In the genomic region with DNA sequence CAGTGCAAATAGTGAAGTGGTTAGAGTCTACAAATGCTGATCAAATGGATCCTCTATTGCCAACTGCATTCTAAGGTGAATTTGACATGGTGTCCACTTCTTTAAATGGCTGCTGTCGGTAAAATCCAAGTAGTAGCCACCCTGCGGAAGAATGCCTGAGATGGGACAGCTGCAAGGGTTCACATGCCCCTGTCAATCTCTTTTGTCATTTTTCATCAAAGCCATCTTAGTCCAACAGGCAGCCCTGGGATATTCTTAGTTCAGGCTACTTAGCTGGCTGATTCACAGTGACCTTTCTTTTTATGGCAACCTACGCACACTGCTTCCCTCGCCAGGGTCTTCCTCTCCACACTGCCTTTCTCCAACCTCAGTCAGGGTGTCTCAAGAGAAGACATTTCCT, we compare ENCODE assay signal across 19 mouse cellular contexts.
A peak's percentile ranks its signal among the peaks of the same experiment; 100 is the strongest.
DNase-seq lines count a peak whose midpoint lies in the region; ATAC-seq and TF ChIP-seq lines count a peak whose summit lies in the region.
"Had no signal": no experiment of that assay in that cellular context is flagged by ENCODE, and none has a peak within 500 bp of the region (broad histone marks: within the 10 kb centered on the region; RNA-seq: fewer than 3 reads in every experiment).

No protein-coding gene starts in this region.

- peak; percentile 37 for DNase-seq in embryonic facial prominence, embryonic 14.5 days (ENCODE audit: low spot score)
- DNase-seq in embryonic facial prominence, embryonic 10.5 days (ENCODE audit: low spot score) = no peak
- DNase-seq in gastrocnemius, adult 2 months = peak; percentile 71
- DNase-seq in gastrocnemius, postnatal 25 days = peak; percentile 68
- DNase-seq in left cerebral cortex, postnatal 10 days (ENCODE audit: extremely low spot score in 1 of 2, low spot score in 2 of 2) = no peak
- DNase-seq: adrenal gland, postnatal 10 days; B cell, adult 2 months; cerebellum, adult 11 months; cerebellum, adult 8-10 months; cerebellum, postnatal 25 days; forebrain, postnatal 0 days; heart, postnatal 4 days had no signal

- no peak overlapping the region for H3K4me3 ChIP-seq in embryonic facial prominence, embryonic 14.5 days (ENCODE audit: low read depth, low read length)
- H3K4me3 ChIP-seq in embryonic facial prominence, embryonic 10.5 days = no peak overlapping the region
- no peak overlapping the region for H3K4me3 ChIP-seq in gastrocnemius, adult 2 months
- H3K4me3 ChIP-seq in myocyte = no peak overlapping the region
- no peak overlapping the region for H3K4me3 ChIP-seq in midbrain, embryonic 13.5 days (replicated peaks)
- H3K4me3 ChIP-seq: embryonic facial prominence, embryonic 13.5 days; forebrain, embryonic 13.5 days; hindbrain, embryonic 12.5 days had no signal

- TF ChIP-seq CTCF in gastrocnemius, adult 2 months (IDR thresholded peaks at IDR 0.05) = no peak

- WGBS in embryonic facial prominence, embryonic 14.5 days = 74% methylated on average over 4 of the region's 4 CpGs
- WGBS in embryonic facial prominence, embryonic 10.5 days = 84% methylated on average over 4 of the region's 4 CpGs
- WGBS in midbrain, embryonic 13.5 days = 82% methylated on average over 4 of the region's 4 CpGs

- H3K4me1 ChIP-seq in embryonic facial prominence, embryonic 14.5 days (ENCODE audit: control insufficient read depth, insufficient read depth, low read length) = no peaks in the 10 kb centered on the region
- no peaks in the 10 kb centered on the region for H3K4me1 ChIP-seq in embryonic facial prominence, embryonic 10.5 days
- H3K4me1 ChIP-seq in midbrain, embryonic 13.5 days (replicated peaks) = no peaks in the 10 kb centered on the region
- H3K4me1 ChIP-seq: embryonic facial prominence, embryonic 13.5 days; forebrain, embryonic 13.5 days; hindbrain, embryonic 12.5 days had no signal

- H3K27ac ChIP-seq in embryonic facial prominence, embryonic 14.5 days (replicated peaks; ENCODE audit: low read depth, low read length) = no peak overlapping the region
- no peak overlapping the region for H3K27ac ChIP-seq in embryonic facial prominence, embryonic 10.5 days (replicated peaks)
- peak overlapping the region; percentile 87 for H3K27ac ChIP-seq in gastrocnemius, adult 2 months
- H3K27ac ChIP-seq in midbrain, embryonic 13.5 days = no peak overlapping the region
- H3K27ac ChIP-seq: embryonic facial prominence, embryonic 13.5 days; forebrain, embryonic 13.5 days; hindbrain, embryonic 12.5 days had no signal

- ATAC-seq in embryonic facial prominence, embryonic 14.5 days (ENCODE audit: low read depth) = peak; percentile 41; the same call in 1 of the 2 replicates
- ATAC-seq in midbrain, embryonic 13.5 days = no peak
- ATAC-seq: forebrain, embryonic 13.5 days; forebrain, postnatal 0 days; hindbrain, embryonic 16.5 days; inflammation-experienced regulatory T-cells, adult 6 months had no signal

- no peaks in the 10 kb centered on the region for H3K36me3 ChIP-seq in embryonic facial prominence, embryonic 14.5 days (ENCODE audit: control insufficient read depth, insufficient read depth, low read length)
- H3K36me3 ChIP-seq in embryonic facial prominence, embryonic 10.5 days (replicated peaks) = no peaks in the 10 kb centered on the region
- H3K36me3 ChIP-seq in myocyte (ENCODE audit: control insufficient read depth, insufficient read depth) = no peaks in the 10 kb centered on the region
- no peaks in the 10 kb centered on the region for H3K36me3 ChIP-seq in midbrain, embryonic 13.5 days
- H3K36me3 ChIP-seq: embryonic facial prominence, embryonic 13.5 days; hindbrain, embryonic 12.5 days had no signal

- intact Hi-C loops in gastrocnemius, adult 2 months (cut with DNase I) = loop anchor here (1.0 to 10.0 kb wide), 3 partner anchors 83 to 447 kb away; no protein-coding TSS in a partner anchor
- intact Hi-C loops in left cerebral cortex, postnatal 10 days (cut with DNase I) = no loop called here

- TF ChIP-seq POLR2A in myocyte (IDR thresholded peaks at IDR 0.05; ENCODE audit: insufficient read length, low read depth) = no peak

- H3K9me3 ChIP-seq in embryonic facial prominence, embryonic 14.5 days (ENCODE audit: control insufficient read depth, low read length) = no peaks in the 10 kb centered on the region
- H3K9me3 ChIP-seq in embryonic facial prominence, embryonic 10.5 days = no peaks in the 10 kb centered on the region
- H3K9me3 ChIP-seq in midbrain, embryonic 13.5 days = no peaks in the 10 kb centered on the region
- H3K9me3 ChIP-seq: embryonic facial prominence, embryonic 13.5 days; forebrain, embryonic 13.5 days; hindbrain, embryonic 12.5 days had no signal

- no peaks in the 10 kb centered on the region for H3K27me3 ChIP-seq in embryonic facial prominence, embryonic 14.5 days (replicated peaks; ENCODE audit: control insufficient read depth, insufficient read depth, low read length)
- no peaks in the 10 kb centered on the region for H3K27me3 ChIP-seq in embryonic facial prominence, embryonic 10.5 days (replicated peaks; ENCODE audit: low read depth, poor library complexity, severe bottlenecking)
- H3K27me3 ChIP-seq in myocyte (ENCODE audit: control insufficient read depth, insufficient read depth, insufficient read length) = no peaks in the 10 kb centered on the region
- H3K27me3 ChIP-seq in midbrain, embryonic 13.5 days = no peaks in the 10 kb centered on the region
- H3K27me3 ChIP-seq: embryonic facial prominence, embryonic 13.5 days; forebrain, embryonic 13.5 days; hindbrain, embryonic 12.5 days had no signal

- H3K9ac ChIP-seq in embryonic facial prominence, embryonic 14.5 days (ENCODE audit: low read depth, low read length) = no peak overlapping the region
- no peak overlapping the region for H3K9ac ChIP-seq in midbrain, embryonic 13.5 days (replicated peaks)
- H3K9ac ChIP-seq: embryonic facial prominence, embryonic 13.5 days; forebrain, embryonic 13.5 days; forebrain, postnatal 0 days; hindbrain, embryonic 12.5 days had no signal

- H3K79me2 ChIP-seq in myocyte (ENCODE audit: control insufficient read depth, insufficient read depth) = no peaks in the 10 kb centered on the region

- no peak overlapping the region for H3K4me2 ChIP-seq in embryonic facial prominence, embryonic 14.5 days (ENCODE audit: low read depth, low read length)
- peak overlapping the region; percentile 51 for H3K4me2 ChIP-seq in myocyte (ENCODE audit: low read depth)
- H3K4me2 ChIP-seq in midbrain, embryonic 13.5 days (replicated peaks) = no peak overlapping the region
- H3K4me2 ChIP-seq: embryonic facial prominence, embryonic 13.5 days; forebrain, embryonic 13.5 days; hindbrain, embryonic 12.5 days had no signal

- H3ac ChIP-seq in myocyte (ENCODE audit: control insufficient read depth, insufficient read length) = no peak overlapping the region

TF ChIP-seq in myocyte, 11 proteins besides CTCF, POLR2A, EP300 and RAD21:
- TF ChIP-seq TCF12 (IDR thresholded peaks at IDR 0.05; ENCODE audit: insufficient read depth, poor library complexity, severe bottlenecking) = peak; percentile 88
- peak; percentile 61 for TF ChIP-seq TCF3 (IDR thresholded peaks at IDR 0.05; ENCODE audit: insufficient read length, low read depth)
- TF ChIP-seq MYOD1 (IDR thresholded peaks at IDR 0.05; ENCODE audit: control insufficient read depth in 1 of 3, insufficient read length in 2 of 3, low read depth in 2 of 3) = peak; percentile 86 to 99 (median 94)
- TF ChIP-seq E2F4 (IDR thresholded peaks at IDR 0.05; ENCODE audit: insufficient read depth) = no peak
- peak in 2 of 3 experiments; percentile 70 to 85 for TF ChIP-seq MYOG (IDR thresholded peaks at IDR 0.05; ENCODE audit: control insufficient read depth in 1 of 3, insufficient read depth in 1 of 3, insufficient read length in 2 of 3, low read depth in 2 of 3)
- no peak for TF ChIP-seq REST (IDR thresholded peaks at IDR 0.05; ENCODE audit: insufficient read depth, insufficient read length)
- no peak for TF ChIP-seq CEBPB (IDR thresholded peaks at IDR 0.05; ENCODE audit: insufficient read depth, poor library complexity, severe bottlenecking)
- TF ChIP-seq MAX (IDR thresholded peaks at IDR 0.05; ENCODE audit: low read depth) = no peak
TF ChIP-seq in myocyte: peak in this region for 4.

Comparison
In these comparisons a context has a peak if more than half of its experiments do, and no peak if none do; other contexts are left out.
1. DNase-seq: peak in embryonic facial prominence, embryonic 14.5 days (single experiment), gastrocnemius, adult 2 months (single experiment) and gastrocnemius, postnatal 25 days (single experiment); none in embryonic facial prominence, embryonic 10.5 days (single experiment) and left cerebral cortex, postnatal 10 days (0 of 2).